Mouse (Mus musculus): ENCODE results near the gene Ikzf3. TPM values are rescaled to one million over a fixed set of nuclear protein-coding genes. Genes with fewer than 3 reads are reported as not detected.

Ikzf3 gene
- total RNA-seq, 2 experiments from 2014 or later = 0.09 to 0.93 TPM

DNA sequence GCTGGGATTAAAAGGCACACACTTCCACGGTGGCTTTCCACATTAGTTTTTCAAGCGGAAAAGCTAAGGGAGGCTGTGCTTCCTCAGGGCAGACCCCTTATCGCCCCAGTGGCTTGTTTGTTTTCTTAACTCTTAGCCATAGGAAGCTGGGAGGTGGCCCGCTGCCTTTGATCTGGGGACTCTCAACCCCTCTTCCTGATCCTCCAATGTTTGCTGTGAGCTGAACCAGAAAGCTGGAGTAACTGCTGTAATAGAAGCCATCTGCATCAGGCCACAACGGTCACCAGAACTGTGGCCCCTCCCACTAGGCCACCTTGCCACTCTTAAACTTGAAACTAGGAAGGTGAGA, 99.6 kb downstream of the Ikzf3 start, which contains the start of gene Grb7:
TSS of gene Grb7 (plus strand) at position 182 of the 349 bp plus-strand sequence.
- no peak for DNase-seq

DNA sequence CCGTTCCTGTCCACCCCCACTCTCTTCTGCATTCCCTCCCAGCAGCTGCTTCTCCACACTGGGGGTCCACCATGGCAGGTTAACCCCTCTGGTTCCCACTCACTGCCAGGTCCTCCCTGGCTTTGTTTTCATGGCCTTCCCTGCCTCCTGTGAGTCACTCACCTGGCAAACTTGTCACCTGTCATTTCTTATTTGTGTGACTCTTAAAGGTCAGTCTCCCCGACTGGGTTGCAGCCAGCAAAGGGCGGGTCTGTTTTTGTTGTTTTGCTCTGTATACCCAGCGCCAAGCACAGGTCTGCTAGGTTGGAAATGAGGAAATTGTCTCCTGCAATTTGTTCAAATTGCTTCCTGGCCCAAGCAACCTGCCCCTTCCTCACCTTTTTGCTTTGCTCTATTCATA, 100.2 kb downstream of the Ikzf3 start:
- DNase-seq = no peak

DNA sequence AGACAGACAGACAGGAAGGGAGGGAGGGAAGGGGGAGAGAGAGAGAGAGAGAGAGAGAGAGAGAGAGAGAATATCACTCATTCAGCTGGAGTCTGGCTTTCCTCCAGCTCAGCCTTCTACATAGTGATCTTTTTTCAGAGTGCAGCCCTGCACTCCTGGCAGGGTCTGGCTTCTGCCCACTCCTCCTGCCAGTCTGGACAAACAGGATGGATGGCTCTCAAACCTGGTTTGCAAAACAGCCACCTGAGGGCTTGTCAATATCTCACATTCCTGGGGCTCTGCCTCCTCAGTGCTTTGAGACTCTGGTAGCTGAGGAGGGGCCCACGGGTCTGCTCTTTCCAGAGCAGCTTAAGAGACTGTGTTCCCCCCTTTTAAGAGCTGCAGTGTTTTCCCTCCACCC, 100.6 kb downstream of the Ikzf3 start:
- DNase-seq = no peak

DNA sequence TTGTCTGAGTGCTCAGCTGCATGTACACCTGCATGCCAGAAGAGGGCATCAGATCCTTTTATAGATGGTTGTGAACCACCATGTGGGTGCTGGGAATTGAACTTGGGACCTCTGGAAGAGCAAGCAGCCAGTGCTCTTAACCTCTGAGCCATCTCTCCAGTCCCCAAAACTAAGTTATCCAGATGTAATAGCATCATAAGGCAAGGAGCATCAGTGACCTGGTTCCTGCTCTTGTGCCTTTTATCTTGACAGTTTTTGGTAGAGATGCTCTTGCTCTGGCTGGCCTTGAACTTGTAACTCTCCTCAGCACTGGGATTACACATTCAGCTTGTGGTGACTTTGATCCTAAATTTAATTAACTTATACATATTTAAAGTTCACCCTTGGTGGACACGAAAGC, 102.1 kb downstream of the Ikzf3 start:
- DNase-seq = no peak

DNA sequence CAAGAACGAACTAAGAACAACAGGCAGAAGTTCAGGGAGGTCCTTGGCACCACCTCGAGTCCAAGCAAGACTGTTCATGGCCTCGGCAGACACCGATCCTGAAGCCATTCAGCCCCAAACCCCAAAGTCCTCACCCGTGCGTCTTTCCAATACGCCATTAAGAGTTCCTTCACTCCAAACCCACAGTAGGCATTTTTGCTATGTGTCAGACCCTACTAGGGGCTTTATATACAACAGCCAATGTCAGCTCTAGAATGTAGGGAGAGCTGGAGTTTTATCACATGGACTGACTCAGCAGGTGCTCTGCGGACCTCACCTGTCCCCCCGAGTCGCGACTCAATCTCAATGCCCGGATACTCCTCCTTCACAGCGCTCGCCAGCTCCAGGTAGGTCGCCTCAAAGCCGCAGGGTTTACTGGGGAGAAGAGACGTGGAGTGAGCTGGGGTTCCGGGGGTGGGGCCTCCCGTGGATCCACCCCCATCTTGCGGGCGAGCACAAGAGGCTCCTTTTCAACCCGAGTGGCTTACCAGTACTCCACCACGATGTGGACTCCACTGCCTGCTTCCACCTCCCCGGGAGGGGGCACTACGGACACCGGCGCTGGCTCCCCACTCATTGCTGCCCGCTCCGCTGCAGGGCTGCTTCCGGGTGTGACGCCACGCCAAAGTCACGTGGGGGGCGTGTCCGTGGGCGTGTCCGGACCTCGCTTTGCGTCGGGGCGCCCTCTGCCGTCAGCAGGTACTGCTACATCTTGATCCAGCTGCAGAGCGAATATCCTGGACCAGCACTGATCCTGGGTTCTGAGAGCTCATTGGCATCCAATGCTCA, 107.3 kb downstream of the Ikzf3 start, which contains the start of gene Mien1:
TSS of gene Mien1 (minus strand) at position 661 of the 828 bp plus-strand sequence.
- DNase-seq = peak; percentile 99

DNA sequence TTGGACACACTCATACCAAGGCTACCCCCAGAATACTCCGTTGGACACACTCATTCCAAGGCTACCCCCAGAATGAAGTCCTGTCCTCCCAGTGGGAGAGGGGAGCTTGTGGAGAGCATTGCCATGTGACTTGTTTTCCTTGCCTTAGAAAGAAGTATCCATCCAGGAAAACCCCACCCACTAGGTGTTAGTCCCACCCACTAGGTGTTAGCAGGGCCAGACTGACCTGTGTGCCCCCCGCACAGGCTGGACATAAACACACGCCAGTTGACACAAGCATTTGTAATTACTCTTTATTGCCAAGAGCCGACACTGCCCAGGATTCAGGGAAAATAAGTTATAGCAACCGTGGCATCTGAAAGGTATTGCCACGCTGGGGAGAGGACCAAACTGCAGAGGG, 108.4 kb downstream of the Ikzf3 start:
- DNase-seq = no peak

DNA sequence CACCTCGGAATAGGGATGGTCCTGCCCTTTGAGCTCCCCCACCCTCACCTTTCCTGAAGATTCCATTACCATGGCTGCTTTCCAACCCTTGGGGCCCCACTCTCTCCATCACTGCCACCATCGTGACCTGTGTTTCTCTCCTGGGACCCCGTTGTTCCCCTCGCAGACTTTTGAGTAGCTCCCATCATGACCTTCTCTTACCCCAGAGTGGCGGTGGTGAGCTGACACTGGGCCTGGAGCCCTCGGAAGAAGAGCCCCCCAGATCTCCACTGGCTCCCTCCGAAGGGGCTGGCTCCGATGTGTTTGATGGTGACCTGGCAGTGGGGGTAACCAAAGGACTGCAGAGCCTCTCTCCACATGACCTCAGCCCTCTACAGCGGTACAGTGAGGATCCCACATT, 110.1 kb downstream of the Ikzf3 start:
- no peak for DNase-seq

DNA sequence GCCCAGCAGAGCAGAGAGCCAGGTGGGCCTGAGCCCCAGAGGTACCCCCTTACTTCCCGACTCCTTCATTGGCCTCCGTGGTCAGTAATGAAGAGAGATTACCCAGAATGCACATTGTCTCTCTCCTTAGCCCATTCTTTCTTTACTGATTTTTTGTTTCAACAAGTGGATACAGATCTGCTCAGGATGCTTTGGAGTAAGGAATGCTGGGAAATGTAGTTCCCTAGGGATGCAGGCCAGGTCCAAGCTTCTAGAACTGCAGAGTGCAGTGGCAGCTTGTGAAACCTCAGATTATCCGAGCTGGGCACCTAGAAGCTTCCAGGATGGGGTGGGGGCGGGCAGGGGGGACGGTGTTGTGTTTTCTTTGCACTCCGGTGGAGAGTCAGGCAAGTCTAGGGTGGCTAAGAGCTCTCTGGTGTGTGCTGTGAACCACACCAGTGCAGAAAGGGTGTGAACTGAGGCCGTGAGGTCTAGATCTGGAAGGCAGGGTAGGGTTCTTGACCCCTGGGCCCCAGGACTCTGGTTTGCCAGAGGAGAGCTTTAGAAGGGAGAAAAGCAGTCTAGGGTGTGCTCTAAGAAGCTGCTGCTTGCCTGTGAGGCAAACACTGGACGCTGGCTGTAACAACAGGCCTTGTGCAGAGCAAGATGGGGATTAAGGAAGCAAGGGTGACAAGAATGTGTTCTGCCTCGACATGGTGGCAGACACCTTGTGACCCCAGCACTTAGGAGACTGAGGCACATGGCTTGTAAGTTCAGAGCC, 113.9 kb downstream of the Ikzf3 start:
- DNase-seq = no peak

DNA sequence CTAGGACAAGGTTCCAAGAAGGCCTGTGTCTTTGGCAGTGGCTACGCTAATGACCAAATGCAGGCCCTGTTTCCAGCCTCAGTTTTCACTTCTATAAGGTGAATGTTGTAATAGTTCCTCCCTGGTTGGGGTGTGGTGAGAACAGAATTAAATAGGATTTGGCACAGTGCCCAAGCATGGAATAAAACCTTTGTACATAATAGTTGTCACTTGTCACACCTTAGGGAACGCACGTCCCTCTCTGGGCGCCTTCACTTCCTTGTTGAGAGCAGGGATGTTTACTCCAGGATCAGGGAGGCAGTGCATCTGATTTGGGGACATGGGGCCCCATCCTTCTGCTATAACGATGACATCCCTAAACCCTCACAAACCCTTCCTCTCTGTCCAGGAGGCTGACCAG, 117.4 kb downstream of the Ikzf3 start:
- DNase-seq = no peak

DNA sequence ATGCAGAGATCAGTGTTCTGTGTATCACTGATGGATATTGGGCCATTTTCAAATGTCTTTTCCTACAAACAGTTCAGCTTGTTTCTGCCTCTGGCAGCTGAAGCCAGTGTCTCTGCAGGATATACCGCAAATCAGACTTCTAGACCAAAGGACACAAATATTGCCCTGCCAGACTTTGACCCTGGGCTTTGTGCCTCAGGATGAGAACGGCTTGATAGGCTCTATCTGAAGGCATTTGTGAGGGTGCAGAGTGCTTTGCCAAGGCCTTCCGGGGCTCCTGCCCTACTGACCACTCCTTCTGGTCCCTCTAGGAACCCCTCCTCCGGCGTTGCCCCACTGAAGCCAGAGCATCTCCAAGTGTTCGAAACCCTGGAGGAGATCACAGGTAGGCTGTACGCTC, 119.2 kb downstream of the Ikzf3 start:
- DNase-seq = no peak

DNA sequence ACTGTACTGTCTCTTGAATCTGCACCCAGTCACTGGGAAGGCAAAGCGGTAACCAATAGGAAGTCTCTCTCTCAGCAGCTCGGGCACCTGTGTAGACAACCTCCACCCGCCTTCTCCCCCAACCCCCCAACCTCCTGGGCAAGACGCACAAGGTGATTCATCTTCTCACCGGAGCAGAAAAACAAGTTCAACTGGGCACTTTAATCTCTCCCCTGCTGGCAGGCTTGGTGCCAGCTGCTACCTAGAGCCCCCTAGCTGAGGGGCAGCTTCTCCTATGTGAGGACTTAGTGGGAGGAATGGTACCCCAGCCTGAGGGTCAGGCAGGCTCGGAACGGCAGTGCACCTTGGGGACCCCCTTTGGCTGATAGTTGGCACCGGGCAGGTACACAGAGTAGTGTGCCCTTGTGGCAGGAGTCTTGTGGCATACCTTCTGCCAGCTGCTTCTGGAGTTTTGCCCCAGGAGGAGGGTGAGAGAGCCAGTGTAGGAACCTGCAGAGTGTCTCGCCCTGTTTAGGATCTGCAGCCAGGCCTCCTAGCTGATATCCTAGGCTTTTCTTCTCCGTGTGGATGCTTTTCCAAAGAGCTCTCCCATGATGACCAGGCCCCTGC, 126.8 kb downstream of the Ikzf3 start:
- DNase-seq = no peak

DNA sequence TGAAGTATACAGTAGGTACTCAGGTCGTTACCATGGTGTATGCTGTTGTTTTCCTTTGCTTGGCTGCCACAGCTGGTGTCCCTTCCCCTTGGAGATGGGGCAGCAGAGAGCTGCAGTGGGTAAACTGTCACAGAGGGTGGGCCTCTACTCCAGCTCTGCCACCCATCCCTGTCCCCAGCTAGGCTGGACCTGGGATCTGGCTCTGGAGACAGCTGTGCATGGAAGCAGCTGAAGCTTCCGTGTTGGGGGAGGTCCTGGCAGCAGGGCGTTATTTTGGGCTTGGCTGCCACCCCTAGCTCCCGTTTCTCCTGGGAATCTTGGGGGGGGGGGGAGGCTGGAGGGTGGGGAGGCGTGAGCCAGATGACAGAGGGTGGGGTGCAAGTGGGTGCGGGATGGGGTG, 127.6 kb downstream of the Ikzf3 start:
- no peak for DNase-seq

DNA sequence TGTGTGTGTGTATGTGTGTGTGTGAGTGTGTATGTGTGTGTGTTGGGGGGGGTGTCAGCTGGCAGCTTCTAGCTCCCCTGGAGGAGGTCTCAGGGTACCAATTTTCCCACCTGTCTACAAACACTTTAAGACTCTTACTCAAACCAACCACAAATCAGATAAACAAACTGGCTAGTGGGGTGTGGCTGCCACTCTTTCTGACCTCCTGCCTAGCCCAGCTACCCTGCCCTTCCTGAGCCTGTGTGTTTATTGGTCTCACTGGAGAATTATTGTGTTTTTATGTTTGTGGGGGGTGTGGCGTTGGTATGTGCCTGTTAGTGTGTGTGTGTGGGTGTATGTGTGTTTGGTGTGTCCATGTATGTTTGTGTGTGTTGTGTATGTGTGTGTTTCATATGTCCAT, 128.8 kb downstream of the Ikzf3 start:
- no peak for DNase-seq

Other genes starting within 250 kb of the Ikzf3 start
- not detected for gene Neurod2, start 216.4 kb downstream of the Ikzf3 start, total RNA-seq (2021)
- under 1 TPM; 0.35 to 0.70 TPM for gene Ppp1r1b, start 197.6 kb downstream of the Ikzf3 start, total RNA-seq (2021)
- 10 to 100 TPM; 11.4 to 12.1 TPM for gene Stard3, start 187.7 kb downstream of the Ikzf3 start, total RNA-seq (2021)
- gene Tcap, start 162.2 kb downstream of the Ikzf3 start, total RNA-seq (2021) = 100 to 1,000 TPM; 585 to 712 TPM
- gene Pnmt, start 159.6 kb downstream of the Ikzf3 start, total RNA-seq (2021) = under 1 TPM; 0.28 to 0.77 TPM
- gene Pgap3, start 145.5 kb downstream of the Ikzf3 start, total RNA-seq (2021) = 1 to 10 TPM; 3.2 to 3.5 TPM
- 1 to 10 TPM; 7.2 to 8.7 TPM for gene Erbb2, start 133.6 kb downstream of the Ikzf3 start, total RNA-seq (2021)
- gene Mien1, start 107.0 kb downstream of the Ikzf3 start, total RNA-seq (2021) = 10 to 100 TPM; 28.0 to 31.6 TPM
- under 1 TPM; 0.09 to 0.18 TPM for gene Grb7, start 99.6 kb downstream of the Ikzf3 start, total RNA-seq (2021)
- gene Zpbp2, start 5.1 kb upstream of the Ikzf3 start, total RNA-seq (2021) = not detected
- 10 to 100 TPM; 20.4 to 23.1 TPM for gene Ormdl3, start 41.3 kb upstream of the Ikzf3 start, total RNA-seq (2021)
- gene Lrrc3c, start 52.3 kb upstream of the Ikzf3 start, total RNA-seq (2021) = not detected
- 10 to 100 TPM in 1 of 2 experiments, 1 to 10 TPM in 1; 8.2 to 10.3 TPM for gene Gm12355, start 79.6 kb upstream of the Ikzf3 start, total RNA-seq (2021)
- gene Gsdma3, start 80.3 kb upstream of the Ikzf3 start, total RNA-seq (2021) = under 1 TPM; 0.45 to 0.47 TPM
- not detected for gene Gsdma2, start 100.7 kb upstream of the Ikzf3 start, total RNA-seq (2021)
- not detected for gene Gsdma, start 118.3 kb upstream of the Ikzf3 start, total RNA-seq (2021)
- gene Psmd3, start 136.5 kb upstream of the Ikzf3 start, total RNA-seq (2021) = 100 to 1,000 TPM; 112 to 113 TPM
- not detected for gene Csf3, start 155.2 kb upstream of the Ikzf3 start, total RNA-seq (2021)
- 10 to 100 TPM; 47.8 to 52.5 TPM for gene Med24, start 183.4 kb upstream of the Ikzf3 start, total RNA-seq (2021)
- gene Thra, start 194.6 kb upstream of the Ikzf3 start, total RNA-seq (2021) = 100 to 1,000 TPM; 149 to 169 TPM
- gene Nr1d1, start 229.3 kb upstream of the Ikzf3 start, total RNA-seq (2021) = 10 to 100 TPM; 42.4 to 58.7 TPM
- 10 to 100 TPM; 62.6 to 74.1 TPM for gene Msl1, start 249.5 kb upstream of the Ikzf3 start, total RNA-seq (2021)

All from gastrocnemius, postnatal 10 days (tissue).